Mouse (Mus musculus) embryonic fibroblast, embryonic 13.5 days (primary cell): ENCODE measurements at regions not wholly inside any gene's neighbourhood (a gene's known extent, or its start where the extent isn't known, plus 50 kb on each side); places are given as distances from the start of the nearest gene placed in this dataset.
"Not testable (repeated sequence)": the region's sequence is repeated elsewhere in the genome, so short reads cannot be mapped to it uniquely, and the experiment has no call there.

Experiments
- H3K27ac ChIP-seq: 2 replicates; pipeline ENCODE4 v1.5.1; 2012; ENCODE audit warnings: low read length, control low read depth, inconsistent platforms; ENCODE audit not compliant: insufficient read depth
- H3K4me1 ChIP-seq: 2 replicates; pipeline ENCODE4 v1.6.1; 2011; ENCODE audit warnings: low read length; ENCODE audit not compliant: control insufficient read depth, insufficient read depth
- H3K4me3 ChIP-seq: 2 replicates; pipeline ENCODE4 v1.5.1; 2011; ENCODE audit warnings: mild to moderate bottlenecking, control low read depth, low read length; ENCODE audit not compliant: insufficient read depth
- CTCF ChIP-seq: IDR thresholded peaks from 2 replicates; pipeline ENCODE4 v1.5.1; 2011; ENCODE audit warnings: mild to moderate bottlenecking, control low read depth, low read length, moderate library complexity, borderline replicate concordance; ENCODE audit not compliant: insufficient read depth
- POLR2A ChIP-seq: IDR thresholded peaks from 2 replicates; pipeline ENCODE4 v1.6.1; 2011; ENCODE audit warnings: low read depth, mild to moderate bottlenecking, control low read depth, low read length, moderate library complexity

GRCm38 (mm10) chr2:107869304-107869958, 579.0 kb downstream of the Kcna4 start:
- H3K27ac ChIP-seq: no peak overlapping the region
- TF ChIP-seq CTCF: no peak
- no peak for TF ChIP-seq POLR2A
- H3K4me1 ChIP-seq: no peaks in the 10 kb centered on the region
- H3K4me3 ChIP-seq: no peak overlapping the region

DNA sequence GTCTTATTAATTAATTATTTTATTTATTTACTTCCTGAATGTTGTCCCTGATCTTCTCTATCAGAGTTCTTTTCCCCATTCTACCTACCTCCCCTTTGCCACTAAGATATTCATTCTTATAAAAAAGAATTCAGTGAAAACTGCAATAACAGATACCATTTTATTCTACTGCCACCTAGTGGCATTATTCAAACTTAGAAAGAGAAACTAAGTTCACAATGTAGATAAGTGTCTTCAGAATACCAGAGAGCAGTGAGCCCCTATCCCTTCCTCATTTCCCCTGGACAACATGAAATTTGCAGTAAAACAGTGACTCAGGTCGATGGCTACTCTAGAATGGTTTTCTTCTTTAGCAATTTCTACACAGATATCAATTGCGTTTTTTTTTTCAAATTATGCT, 589.2 kb downstream of the Kcna4 start:
- Histone ChIP-seq H3K27ac (no peak overlapping the region), H3K4me1 (no peaks in the 10 kb centered on the region), H3K4me3 (no peak overlapping the region)
- TF ChIP-seq CTCF: no peak
- no peak for TF ChIP-seq POLR2A

DNA sequence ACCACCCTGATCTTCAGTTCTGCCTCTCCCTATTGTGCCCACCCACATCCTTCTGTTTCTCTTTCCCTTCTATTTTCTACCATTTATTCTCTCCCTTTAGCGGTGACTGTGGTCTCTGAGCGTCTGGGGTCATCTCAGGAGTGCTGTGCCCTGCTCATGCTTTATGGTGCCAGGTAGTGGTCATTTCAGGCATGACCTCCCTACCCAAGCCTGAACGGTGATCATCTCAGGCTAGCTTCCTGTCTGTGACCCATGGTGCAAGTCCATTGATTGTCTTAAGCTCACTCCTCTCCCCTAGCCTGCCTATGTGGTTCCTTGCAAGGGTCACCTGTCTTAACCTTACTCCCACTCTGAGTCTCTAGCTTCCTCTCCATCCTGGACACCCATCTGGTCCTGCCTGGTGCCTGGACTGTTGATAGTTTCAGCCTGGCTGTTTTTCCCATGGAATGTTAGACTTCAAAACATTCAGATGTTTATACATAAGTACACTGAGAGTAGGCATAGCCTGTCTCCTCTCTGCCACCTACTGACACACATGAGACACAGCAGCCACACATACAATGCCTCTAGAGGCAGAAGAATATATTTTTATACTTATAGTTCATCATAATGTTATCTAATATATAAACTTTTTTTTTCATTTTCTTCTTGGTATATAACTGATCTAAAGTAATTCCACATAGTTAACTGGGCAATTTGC, 595.8 kb downstream of the Kcna4 start:
- Histone ChIP-seq H3K4me3 (no peak overlapping the region), H3K4me1 (no peaks in the 10 kb centered on the region), H3K27ac (no peak overlapping the region)
- TF ChIP-seq CTCF (no peak), POLR2A (no peak)

DNA sequence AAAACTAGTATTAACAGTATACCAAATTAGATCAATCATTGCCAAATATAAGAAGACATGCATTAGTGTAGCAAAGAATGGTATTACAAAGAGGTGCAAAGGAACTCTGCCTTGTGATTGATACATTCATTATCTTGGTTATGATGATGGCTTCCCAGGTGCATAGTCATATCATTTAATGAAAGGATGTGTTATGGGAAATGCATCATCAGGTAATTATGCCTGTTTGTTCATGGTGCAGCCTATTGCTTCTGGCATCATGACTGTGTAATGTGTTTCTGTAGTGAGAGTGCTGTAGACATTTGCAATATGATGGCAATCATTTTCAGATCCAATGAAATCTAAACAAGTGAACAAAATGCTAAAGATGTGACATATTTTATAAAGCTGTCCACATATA, 597.8 kb downstream of the Kcna4 start:
- no peak for TF ChIP-seq CTCF
- no peak for TF ChIP-seq POLR2A
- Histone ChIP-seq H3K27ac (no peak overlapping the region), H3K4me1 (no peaks in the 10 kb centered on the region), H3K4me3 (no peak overlapping the region)

DNA sequence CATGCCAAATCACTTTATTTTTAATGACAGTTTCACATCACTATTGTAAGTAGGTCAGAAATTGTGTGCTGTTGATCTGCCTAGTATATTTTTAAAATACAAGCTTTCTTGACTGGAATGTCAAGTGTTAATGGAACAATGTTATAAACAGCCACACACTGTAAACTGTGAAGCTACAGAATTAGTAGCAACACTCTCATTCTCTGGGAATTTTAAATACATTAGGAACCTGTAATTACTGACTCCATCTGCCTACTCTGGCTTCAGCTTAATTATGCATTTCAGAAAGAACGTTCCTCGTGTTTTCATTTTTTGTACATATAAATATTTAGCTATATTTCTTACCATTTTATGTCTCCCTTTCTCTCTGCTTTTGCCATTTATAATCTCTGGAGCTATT, 634.7 kb downstream of the Kcna4 start:
- H3K4me1 ChIP-seq: no peaks in the 10 kb centered on the region
- H3K4me3 ChIP-seq: no peak overlapping the region
- no peak overlapping the region for H3K27ac ChIP-seq
- no peak for TF ChIP-seq POLR2A
- no peak for TF ChIP-seq CTCF

DNA sequence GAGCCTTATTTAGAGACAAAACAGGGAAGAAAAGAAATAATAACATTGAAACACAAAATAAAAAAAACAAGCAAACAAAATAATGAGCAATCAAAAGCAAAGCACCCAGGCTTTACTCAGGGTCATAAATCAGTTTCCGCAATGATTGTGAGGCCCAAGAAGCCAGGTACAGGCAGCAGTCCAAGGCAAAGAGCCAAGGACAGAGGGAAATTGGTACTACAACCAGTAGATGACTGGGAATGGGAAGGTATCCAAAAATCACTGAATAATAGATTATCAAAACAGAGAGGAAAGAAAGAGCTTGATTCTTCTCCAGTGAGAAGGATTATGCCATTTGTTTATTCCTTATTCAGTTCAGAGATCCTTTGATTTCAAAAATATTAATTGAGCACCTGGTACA, 636.2 kb downstream of the Kcna4 start:
- TF ChIP-seq CTCF (no peak), POLR2A (no peak)
- H3K27ac ChIP-seq: no peak overlapping the region
- no peak overlapping the region for H3K4me3 ChIP-seq
- no peaks in the 10 kb centered on the region for H3K4me1 ChIP-seq

GRCm38 (mm10) chr2:107935336-107935735, 644.9 kb downstream of the Kcna4 start:
- no peak for TF ChIP-seq CTCF
- TF ChIP-seq POLR2A: no peak
- Histone ChIP-seq H3K4me1 (no peaks in the 10 kb centered on the region), H3K4me3 (no peak overlapping the region), H3K27ac (no peak overlapping the region)

DNA sequence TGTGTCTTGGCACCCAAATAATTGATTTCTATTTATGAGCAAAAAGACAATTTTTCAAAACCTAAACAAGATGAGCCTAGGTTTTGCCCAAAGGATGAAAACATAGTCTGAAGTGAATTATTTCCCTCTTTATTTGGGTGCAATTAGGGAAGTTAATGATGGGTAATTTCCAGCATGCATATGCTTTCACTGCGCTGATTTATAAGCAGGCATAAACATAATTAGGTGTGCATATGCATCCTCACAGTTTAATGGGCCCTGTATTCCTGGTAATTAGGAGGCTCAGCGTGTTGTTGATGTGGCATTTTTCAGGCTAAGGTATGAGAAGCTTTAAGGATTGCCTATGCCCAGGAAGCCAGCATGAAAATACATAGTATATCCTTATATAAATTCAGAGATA, 645.3 kb downstream of the Kcna4 start:
- Histone ChIP-seq H3K4me3 (no peak overlapping the region), H3K4me1 (no peaks in the 10 kb centered on the region), H3K27ac (no peak overlapping the region)
- TF ChIP-seq CTCF: no peak

GRCm38 (mm10) chr2:107941374-107941773, 650.9 kb downstream of the Kcna4 start:
- Histone ChIP-seq H3K4me1 (no peaks in the 10 kb centered on the region), H3K4me3 (no peak overlapping the region), H3K27ac (no peak overlapping the region)
- no peak for TF ChIP-seq POLR2A
- no peak for TF ChIP-seq CTCF

GRCm38 (mm10) chr2:107945837-107946451, 655.5 kb downstream of the Kcna4 start:
- TF ChIP-seq CTCF (peak; percentile 43; the same call in 1 of the 2 replicates), POLR2A (no peak)
- no peak overlapping the region for H3K4me3 ChIP-seq
- H3K27ac ChIP-seq: no peak overlapping the region
- H3K4me1 ChIP-seq: no peaks in the 10 kb centered on the region

GRCm38 (mm10) chr2:107955608-107956127, 665.2 kb downstream of the Kcna4 start:
- H3K27ac ChIP-seq, H3K4me1 ChIP-seq, H3K4me3 ChIP-seq: not testable (repeated sequence)

DNA sequence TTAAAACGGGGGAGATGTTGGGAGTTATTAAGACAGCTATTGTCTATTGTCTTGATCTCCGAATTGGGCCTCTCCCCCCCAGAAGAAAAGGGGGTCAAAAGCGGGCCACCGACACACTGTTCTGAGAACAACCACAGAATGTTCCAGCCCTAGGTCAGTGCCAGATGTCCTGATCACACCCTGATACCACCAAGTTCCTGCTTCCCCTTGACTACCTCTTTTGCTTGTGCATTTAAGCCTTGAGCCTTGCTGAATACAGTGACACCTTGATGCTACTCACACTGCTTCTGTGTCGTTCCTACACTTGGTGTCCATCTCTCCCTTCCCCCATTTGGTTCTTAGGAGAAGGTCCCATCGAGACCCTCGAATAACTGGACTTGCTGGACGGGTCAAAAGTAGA, 673.5 kb downstream of the Kcna4 start:
- not testable (repeated sequence) for H3K4me1 ChIP-seq, H3K27ac ChIP-seq, H3K4me3 ChIP-seq
